Mouse (Mus musculus) heart, postnatal 0 days (tissue): ENCODE measurements at regions not wholly inside any gene's neighbourhood (a gene's known extent, or its start where the extent isn't known, plus 50 kb on each side); places are given as distances from the start of the nearest gene placed in this dataset.

Experiments used
- ATAC-seq: fragments of 200-750 bp; cut with Nextera tagmentation; 2 replicates; pipeline ENCODE4 v1.8.0; 2017; ENCODE audit warnings: low read depth, moderate number of reproducible peaks, moderate library complexity; ENCODE audit not compliant: insufficient read depth
- DNase-seq: peaks from one replicate; pipeline ENCODE4 v3.0.0-alpha.2; 2016; ENCODE audit warnings: low spot score
- H3K27ac ChIP-seq: fragments of 300-500 bp; sonication (generic); 2 replicates; pipeline ENCODE4 v1.5.1; 2014; ENCODE audit warnings: low read depth, mild to moderate bottlenecking
- H3K27me3 ChIP-seq: fragments of 300-500 bp; sonication (generic); 2 replicates; pipeline ENCODE4 v1.6.1; 2014; ENCODE audit warnings: low read length, mixed read lengths; ENCODE audit not compliant: control insufficient read depth, insufficient read depth
- H3K36me3 ChIP-seq: fragments of 300-500 bp; sonication (generic); replicated peaks from 2 replicates; pipeline ENCODE4 v1.6.1; 2014; ENCODE audit warnings: low read length, mixed read lengths; ENCODE audit not compliant: control insufficient read depth, insufficient read depth
- H3K4me1 ChIP-seq: fragments of 300-500 bp; sonication (generic); 2 replicates; pipeline ENCODE4 v1.6.1; 2014; ENCODE audit warnings: antibody characterized with exemption; ENCODE audit not compliant: control insufficient read depth, insufficient read depth
- H3K4me2 ChIP-seq: fragments of 300-500 bp; sonication (generic); 2 replicates; pipeline ENCODE4 v1.6.1; 2014; ENCODE audit warnings: low read depth, mild to moderate bottlenecking, low read length, moderate library complexity
- H3K4me3 ChIP-seq: fragments of 300-500 bp; sonication (generic); 2 replicates; pipeline ENCODE4 v1.5.1; 2014; ENCODE audit warnings: low read depth, low read length
- H3K9ac ChIP-seq: fragments of 300-500 bp; sonication (generic); replicated peaks from 2 replicates; pipeline ENCODE4 v1.6.1; 2014; ENCODE audit warnings: low read depth, low read length, mixed read lengths
- H3K9me3 ChIP-seq: fragments of 300-500 bp; sonication (generic); replicated peaks from 2 replicates; pipeline ENCODE4 v1.6.1; 2016; ENCODE audit warnings: low read length; ENCODE audit not compliant: control insufficient read depth
- CTCF ChIP-seq: IDR thresholded peaks from 2 replicates; pipeline ENCODE4 v1.5.1; 2016; ENCODE audit warnings: antibody characterized with exemption, control low read depth, low read depth
- EP300 ChIP-seq: IDR thresholded peaks from 2 replicates; pipeline ENCODE4 v1.6.1; 2016; ENCODE audit warnings: antibody characterized with exemption, low read depth
- WGBS: fragments of 180-500 bp; shearing (Covaris S2); extraction: QIAGEN DNeasy Blood & Tissue Kit; methylation state at CpG from one replicate; pipeline ENCODE4 v1.1.7; 2014; 5-methylcytosine and 5-hydroxymethylcytosine counted together

- 58% methylated on average over 3 of the region's 3 CpGs for WGBS
- Histone ChIP-seq H3K36me3 (no peaks in the 10 kb centered on the region), H3K27me3 (no peaks in the 10 kb centered on the region), H3K4me2 (no peak overlapping the region), H3K27ac (no peak overlapping the region), H3K9ac (no peak overlapping the region), H3K4me1 (no peaks in the 10 kb centered on the region), H3K9me3 (no peaks in the 10 kb centered on the region), H3K4me3 (no peak overlapping the region)
- no peak for ATAC-seq
- no peak for DNase-seq
- no peak for TF ChIP-seq CTCF
- TF ChIP-seq EP300 = no peak
These were observed 65.4 kb upstream of the Rps6ka3 start for GRCm38 (mm10) chrX:159144674-159145073.

- DNase-seq (no peak), ATAC-seq (no peak)
- TF ChIP-seq CTCF = no peak
- no peak for TF ChIP-seq EP300
- whole genome bisulfite sequencing = 31% methylated on average over 4 of the region's 4 CpGs
- H3K9me3 ChIP-seq = no peaks in the 10 kb centered on the region
- H3K9ac ChIP-seq = no peak overlapping the region
- no peaks in the 10 kb centered on the region for H3K27me3 ChIP-seq
- no peaks in the 10 kb centered on the region for H3K4me1 ChIP-seq
- H3K4me3 ChIP-seq = no peak overlapping the region
- H3K27ac ChIP-seq = no peak overlapping the region
- no peak overlapping the region for H3K4me2 ChIP-seq
- no peaks in the 10 kb centered on the region for H3K36me3 ChIP-seq
These were observed 64.9 kb upstream of the Rps6ka3 start for GRCm38 (mm10) chrX:159145212-159145611.

GRCm38 (mm10) chrX:159155786-159156185, 54.3 kb upstream of the Rps6ka3 start:
- Histone ChIP-seq H3K4me1 (no peaks in the 10 kb centered on the region), H3K9ac (no peak overlapping the region), H3K4me2 (no peak overlapping the region), H3K27ac (no peak overlapping the region), H3K36me3 (no peaks in the 10 kb centered on the region), H3K4me3 (no peak overlapping the region), H3K27me3 (no peaks in the 10 kb centered on the region), H3K9me3 (no peaks in the 10 kb centered on the region)
- DNase-seq (no peak), ATAC-seq (no peak)
- WGBS = 40% methylated on average over 5 of the region's 5 CpGs
- no peak for TF ChIP-seq CTCF
- no peak for TF ChIP-seq EP300

GRCm38 (mm10) chrX:159156976-159157375, 53.1 kb upstream of the Rps6ka3 start:
- no peak overlapping the region for H3K4me3 ChIP-seq
- no peak for DNase-seq
- TF ChIP-seq EP300 = no peak
- TF ChIP-seq CTCF = no peak
- H3K4me1 ChIP-seq = no peaks in the 10 kb centered on the region
- H3K4me2 ChIP-seq = no peak overlapping the region
- no peak overlapping the region for H3K9ac ChIP-seq
- H3K36me3 ChIP-seq = no peaks in the 10 kb centered on the region
- H3K27me3 ChIP-seq = no peaks in the 10 kb centered on the region
- no peaks in the 10 kb centered on the region for H3K9me3 ChIP-seq
- H3K27ac ChIP-seq = no peak overlapping the region
- 68% methylated on average over 4 of the region's 4 CpGs for WGBS
- ATAC-seq = no peak

DNA sequence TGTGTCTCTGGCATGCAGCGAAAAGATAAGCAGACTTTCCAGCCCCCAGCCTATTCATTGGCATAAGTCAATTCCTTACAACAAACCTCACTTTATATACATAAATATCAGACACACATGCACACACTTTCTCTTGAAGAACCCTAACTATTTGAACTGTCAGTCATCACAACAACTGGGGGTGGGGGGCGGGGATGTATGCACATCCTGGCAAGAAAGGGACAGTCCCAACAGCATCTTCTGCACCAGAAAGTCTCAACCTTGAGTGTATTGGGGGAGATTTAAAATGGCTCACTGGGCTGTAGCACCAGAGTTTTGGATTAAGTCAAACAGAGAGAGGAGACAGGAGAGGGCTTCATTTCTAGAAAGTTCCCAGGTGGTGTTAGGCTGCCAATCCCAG, 50.4 kb upstream of the Rps6ka3 start:
- TF ChIP-seq EP300 (no peak), CTCF (no peak)
- Histone ChIP-seq H3K4me1 (no peaks in the 10 kb centered on the region), H3K9me3 (no peaks in the 10 kb centered on the region), H3K9ac (no peak overlapping the region), H3K4me2 (no peak overlapping the region), H3K36me3 (no peaks in the 10 kb centered on the region), H3K4me3 (no peak overlapping the region), H3K27me3 (no peaks in the 10 kb centered on the region), H3K27ac (no peak overlapping the region)
- WGBS = 80% methylated on average over 2 of the region's 2 CpGs
- no peak for DNase-seq
- no peak for ATAC-seq
